Mouse (Mus musculus): Measurements from ENCODE around the gene Apba3. TPM values are rescaled to one million over a fixed set of nuclear protein-coding genes. Genes with fewer than 3 reads are reported as not detected.

Apba3 gene
- polyA plus RNA-seq, 1 experiment = 136 TPM

GRCm38 (mm10) chr10:81303258-81303657 is 36.5 kb downstream of the Apba3 start:
- H3K4me1 ChIP-seq (replicated peaks; ENCODE audit: control insufficient read depth, insufficient read depth, low read length) = peaks cover 66% of the 10 kb centered on the region
- TF ChIP-seq CTCF (IDR thresholded peaks at IDR 0.05; ENCODE audit: borderline replicate concordance, control insufficient read depth, extremely low read depth, insufficient read depth, low read length, poor library complexity) (0 out of 2 replicates have a peak, but pooled peaks have one; percentile 31), POLR2A (IDR thresholded peaks at IDR 0.05; ENCODE audit: control insufficient read depth, extremely low read depth, insufficient read depth, low read length, poor library complexity) (no peak)
- no peaks in the 10 kb centered on the region for H3K27me3 ChIP-seq (ENCODE audit: control insufficient read depth, insufficient read depth, low read length)
- no peak for DNase-seq
- WGBS = 26% methylated on average over 10 of the region's 10 CpGs
- H3K36me3 ChIP-seq (ENCODE audit: control insufficient read depth, insufficient read depth, low read length) = peaks cover 26% of the 10 kb centered on the region
- H3K27ac ChIP-seq (ENCODE audit: control insufficient read depth, insufficient read depth, low read length) = peak overlapping the region; percentile 12; the same call in 1 of the 2 replicates
- 0 out of 2 replicates have a peak overlapping the region, but pooled peaks have one; percentile 1 for H3K4me3 ChIP-seq (ENCODE audit: control insufficient read depth, insufficient read depth, low read length)

- H3K27ac ChIP-seq (ENCODE audit: control insufficient read depth, insufficient read depth, low read length) = peak overlapping the region; percentile 37
- H3K4me1 ChIP-seq (replicated peaks; ENCODE audit: control insufficient read depth, insufficient read depth, low read length) = peaks cover 61% of the 10 kb centered on the region
- no peak for TF ChIP-seq POLR2A (IDR thresholded peaks at IDR 0.05; ENCODE audit: control insufficient read depth, extremely low read depth, insufficient read depth, low read length, poor library complexity)
- TF ChIP-seq CTCF (IDR thresholded peaks at IDR 0.05; ENCODE audit: borderline replicate concordance, control insufficient read depth, extremely low read depth, insufficient read depth, low read length, poor library complexity) = no peak
- no peaks in the 10 kb centered on the region for H3K27me3 ChIP-seq (ENCODE audit: control insufficient read depth, insufficient read depth, low read length)
- H3K4me3 ChIP-seq (ENCODE audit: control insufficient read depth, insufficient read depth, low read length) = no peak overlapping the region
- peaks cover 32% of the 10 kb centered on the region for H3K36me3 ChIP-seq (ENCODE audit: control insufficient read depth, insufficient read depth, low read length)
- DNase-seq = peak; percentile 74
- 17% methylated on average over 7 of the region's 7 CpGs for WGBS
Observed at GRCm38 (mm10) chr10:81303761-81304160, 37.0 kb downstream of the Apba3 start.

GRCm38 (mm10) chr10:81304597-81305238 is 38.0 kb downstream of the Apba3 start:
- H3K27me3 ChIP-seq (ENCODE audit: control insufficient read depth, insufficient read depth, low read length) = no peaks in the 10 kb centered on the region
- peaks cover 41% of the 10 kb centered on the region for H3K36me3 ChIP-seq (ENCODE audit: control insufficient read depth, insufficient read depth, low read length)
- H3K4me1 ChIP-seq (replicated peaks; ENCODE audit: control insufficient read depth, insufficient read depth, low read length) = peaks cover 51% of the 10 kb centered on the region
- WGBS = 28% methylated on average over 8 of the region's 9 CpGs
- no peak overlapping the region for H3K4me3 ChIP-seq (ENCODE audit: control insufficient read depth, insufficient read depth, low read length)
- TF ChIP-seq CTCF (IDR thresholded peaks at IDR 0.05; ENCODE audit: borderline replicate concordance, control insufficient read depth, extremely low read depth, insufficient read depth, low read length, poor library complexity) (peak; percentile 91; the same call in 1 of the 2 replicates), POLR2A (IDR thresholded peaks at IDR 0.05; ENCODE audit: control insufficient read depth, extremely low read depth, insufficient read depth, low read length, poor library complexity) (no peak)
- DNase-seq = peak; percentile 69
- H3K27ac ChIP-seq (ENCODE audit: control insufficient read depth, insufficient read depth, low read length) = no peak overlapping the region

- peaks cover 42% of the 10 kb centered on the region for H3K4me1 ChIP-seq (replicated peaks; ENCODE audit: control insufficient read depth, insufficient read depth, low read length)
- no peaks in the 10 kb centered on the region for H3K27me3 ChIP-seq (ENCODE audit: control insufficient read depth, insufficient read depth, low read length)
- H3K27ac ChIP-seq (ENCODE audit: control insufficient read depth, insufficient read depth, low read length) = no peak overlapping the region
- peaks cover 51% of the 10 kb centered on the region for H3K36me3 ChIP-seq (ENCODE audit: control insufficient read depth, insufficient read depth, low read length)
- no peak for TF ChIP-seq CTCF (IDR thresholded peaks at IDR 0.05; ENCODE audit: borderline replicate concordance, control insufficient read depth, extremely low read depth, insufficient read depth, low read length, poor library complexity)
- H3K4me3 ChIP-seq (ENCODE audit: control insufficient read depth, insufficient read depth, low read length) = no peak overlapping the region
- DNase-seq = no peak
- WGBS = 94% methylated on average over 14 of the region's 14 CpGs
Observed at GRCm38 (mm10) chr10:81305663-81306062, 38.9 kb downstream of the Apba3 start.

GRCm38 (mm10) chr10:81306173-81306668 is 39.5 kb downstream of the Apba3 start:
- Histone ChIP-seq H3K27me3 (ENCODE audit: control insufficient read depth, insufficient read depth, low read length) (no peaks in the 10 kb centered on the region), H3K4me3 (ENCODE audit: control insufficient read depth, insufficient read depth, low read length) (no peak overlapping the region), H3K36me3 (ENCODE audit: control insufficient read depth, insufficient read depth, low read length) (peaks cover 56% of the 10 kb centered on the region), H3K4me1 (replicated peaks; ENCODE audit: control insufficient read depth, insufficient read depth, low read length) (peaks cover 36% of the 10 kb centered on the region), H3K27ac (ENCODE audit: control insufficient read depth, insufficient read depth, low read length) (no peak overlapping the region)
- no peak for DNase-seq
- TF ChIP-seq CTCF (IDR thresholded peaks at IDR 0.05; ENCODE audit: borderline replicate concordance, control insufficient read depth, extremely low read depth, insufficient read depth, low read length, poor library complexity) (no peak), POLR2A (IDR thresholded peaks at IDR 0.05; ENCODE audit: control insufficient read depth, extremely low read depth, insufficient read depth, low read length, poor library complexity) (no peak)
- WGBS = 99% methylated on average over 12 of the region's 12 CpGs

GRCm38 (mm10) chr10:81306837-81307682 is 40.3 kb downstream of the Apba3 start:
- H3K4me1 ChIP-seq (replicated peaks; ENCODE audit: control insufficient read depth, insufficient read depth, low read length) = peaks cover 29% of the 10 kb centered on the region
- H3K27ac ChIP-seq (ENCODE audit: control insufficient read depth, insufficient read depth, low read length) = no peak overlapping the region
- 95% methylated on average over 21 of the region's 21 CpGs for WGBS
- no peak for DNase-seq
- peaks cover 63% of the 10 kb centered on the region for H3K36me3 ChIP-seq (ENCODE audit: control insufficient read depth, insufficient read depth, low read length)
- TF ChIP-seq POLR2A (IDR thresholded peaks at IDR 0.05; ENCODE audit: control insufficient read depth, extremely low read depth, insufficient read depth, low read length, poor library complexity) = no peak
- no peak for TF ChIP-seq CTCF (IDR thresholded peaks at IDR 0.05; ENCODE audit: borderline replicate concordance, control insufficient read depth, extremely low read depth, insufficient read depth, low read length, poor library complexity)
- no peak overlapping the region for H3K4me3 ChIP-seq (ENCODE audit: control insufficient read depth, insufficient read depth, low read length)
- no peaks in the 10 kb centered on the region for H3K27me3 ChIP-seq (ENCODE audit: control insufficient read depth, insufficient read depth, low read length)

Measured in thymus, adult 2 months (tissue).